ENCODE assay signal across 27 mouse cellular contexts in genomic region chr10:93892551-93892950, GRCm38 (mm10). TPM values are rescaled to one million over a fixed set of nuclear protein-coding genes. Genes with fewer than 3 reads are reported as not detected.
DNase-seq lines count a peak whose midpoint lies in the region; ATAC-seq and TF ChIP-seq lines count a peak whose summit lies in the region.
"Had no signal": no experiment of that assay in that cellular context is flagged by ENCODE, and none has a peak within 500 bp of the region (broad histone marks: within the 10 kb centered on the region; RNA-seq: fewer than 3 reads in every experiment).

No protein-coding gene starts in this region.

- H3K4me3 ChIP-seq in bone marrow, adult 2 months (replicated peaks; ENCODE audit: control insufficient read depth, low read depth, low read length) = no peak overlapping the region
- H3K4me3 ChIP-seq in liver, embryonic 13.5 days (replicated peaks) = no peak overlapping the region
- H3K4me3 ChIP-seq in liver, embryonic 16.5 days (ENCODE audit: low read depth, low read length) = no peak overlapping the region
- H3K4me3 ChIP-seq: embryonic facial prominence, embryonic 13.5 days; erythroblast, embryonic 14.5 days; forebrain, embryonic 12.5 days; forebrain, embryonic 15.5 days; heart, adult 2 months; heart, embryonic 12.5 days; heart, embryonic 15.5 days had no signal

- H3K4me2 ChIP-seq in liver, embryonic 13.5 days = peak overlapping the region; percentile 25; the same call in 1 of the 2 replicates
- H3K4me2 ChIP-seq in liver, embryonic 16.5 days (ENCODE audit: low read depth, low read length) = no peak overlapping the region
- H3K4me2 ChIP-seq: embryonic facial prominence, embryonic 13.5 days; forebrain, embryonic 12.5 days; forebrain, embryonic 15.5 days; heart, embryonic 12.5 days; heart, embryonic 15.5 days; hindbrain, embryonic 14.5 days had no signal

- H3K9ac ChIP-seq in liver, embryonic 13.5 days = peak overlapping the region; percentile 15; the same call in 1 of the 2 replicates
- H3K9ac ChIP-seq in liver, embryonic 16.5 days (ENCODE audit: low read depth, low read length) = no peak overlapping the region
- H3K9ac ChIP-seq: embryonic facial prominence, embryonic 13.5 days; forebrain, embryonic 12.5 days; forebrain, embryonic 15.5 days; heart, embryonic 12.5 days; heart, embryonic 15.5 days; hindbrain, embryonic 14.5 days had no signal

- TF ChIP-seq CTCF in bone marrow, adult 2 months (IDR thresholded peaks at IDR 0.05; ENCODE audit: control insufficient read depth, insufficient read depth, low read length) = no peak

- no peaks in the 10 kb centered on the region for H3K27me3 ChIP-seq in liver, embryonic 13.5 days
- no peaks in the 10 kb centered on the region for H3K27me3 ChIP-seq in liver, embryonic 16.5 days (ENCODE audit: control insufficient read depth, insufficient read depth, low read depth, low read length)
- H3K27me3 ChIP-seq: embryonic facial prominence, embryonic 13.5 days; forebrain, embryonic 12.5 days; forebrain, embryonic 15.5 days; heart, embryonic 12.5 days; heart, embryonic 15.5 days had no signal

- peak overlapping the region; percentile 38 for H3K27ac ChIP-seq in bone marrow, adult 2 months (ENCODE audit: control insufficient read depth, insufficient read depth, low read depth, low read length, poor library complexity)
- peak overlapping the region; percentile 97 for H3K27ac ChIP-seq in liver, embryonic 13.5 days
- H3K27ac ChIP-seq in liver, embryonic 16.5 days (ENCODE audit: low read length) = peak overlapping the region; percentile 94
- H3K27ac ChIP-seq: embryonic facial prominence, embryonic 13.5 days; forebrain, embryonic 12.5 days; forebrain, embryonic 15.5 days; heart, adult 2 months; heart, embryonic 15.5 days; hindbrain, embryonic 14.5 days; hindbrain, postnatal 0 days had no signal

- no peak for TF ChIP-seq POLR2A in bone marrow, adult 2 months (IDR thresholded peaks at IDR 0.05; ENCODE audit: borderline replicate concordance, control insufficient read depth, low read depth, low read length)

- H3K4me1 ChIP-seq in bone marrow, adult 2 months (ENCODE audit: control insufficient read depth, insufficient read depth, low read length) = no peaks in the 10 kb centered on the region; the same call in 1 of the 2 replicates
- H3K4me1 ChIP-seq in liver, embryonic 13.5 days (replicated peaks) = peaks cover 62% of the 10 kb centered on the region
- H3K4me1 ChIP-seq in liver, embryonic 16.5 days (ENCODE audit: control insufficient read depth, low read depth, low read length) = peaks cover 27% of the 10 kb centered on the region

- peaks cover 8% of the 10 kb centered on the region; the same call in 1 of the 2 replicates for H3K36me3 ChIP-seq in liver, embryonic 13.5 days
- no peaks in the 10 kb centered on the region for H3K36me3 ChIP-seq in liver, embryonic 16.5 days (ENCODE audit: control insufficient read depth, insufficient read depth)
- H3K36me3 ChIP-seq: embryonic facial prominence, embryonic 13.5 days; forebrain, embryonic 12.5 days; forebrain, embryonic 15.5 days; heart, embryonic 12.5 days; heart, embryonic 15.5 days had no signal

- WGBS in bone marrow, adult 2 months = 80% methylated on average over 4 of the region's 4 CpGs
- 34% methylated on average over 4 of the region's 4 CpGs for WGBS in liver, embryonic 13.5 days (ENCODE audit: insufficient replicate concordance)
- 50% methylated on average over 4 of the region's 4 CpGs for WGBS in liver, embryonic 16.5 days (ENCODE audit: insufficient replicate concordance)

- ATAC-seq in liver, embryonic 13.5 days (ENCODE audit: low read depth) = peak; percentile 72
- ATAC-seq in liver, embryonic 16.5 days (ENCODE audit: low read depth) = peak; percentile 44
- ATAC-seq: CD4-positive, CD25-positive, alpha-beta regulatory T cell, adult 4 months; forebrain, embryonic 15.5 days; hindbrain, postnatal 0 days; inflammation-experienced regulatory T-cells, adult 6 months had no signal

- H3K9me3 ChIP-seq in liver, embryonic 13.5 days (replicated peaks) = no peaks in the 10 kb centered on the region
- no peaks in the 10 kb centered on the region for H3K9me3 ChIP-seq in liver, embryonic 16.5 days (replicated peaks; ENCODE audit: control insufficient read depth, low read length)
- H3K9me3 ChIP-seq: embryonic facial prominence, embryonic 13.5 days; forebrain, embryonic 12.5 days; forebrain, embryonic 15.5 days; heart, embryonic 12.5 days; heart, embryonic 15.5 days had no signal

- peak; percentile 74 for DNase-seq in liver
- DNase-seq in liver, embryonic 13.5 days = no peak
- no peak for DNase-seq in urinary bladder, postnatal 36 days (ENCODE audit: low spot score in 2 of 2)
- no peak for DNase-seq in spleen, postnatal 36 days (ENCODE audit: low spot score in 2 of 2)
- DNase-seq in right cerebral cortex, adult 2 months (ENCODE audit: low spot score in 2 of 2) = no peak
- DNase-seq: adrenal gland, postnatal 10 days; adrenal gland, postnatal 36 days; cerebellum, adult 11 months; cerebellum, adult 2 months; cerebellum, adult 9-11 months; cerebellum, postnatal 25 days; gastrocnemius, postnatal 25 days; heart, adult 2 months; heart, postnatal 10 days; heart, postnatal 4 days had no signal

RNA-seq across cellular contexts. Expression of gene Metap2, which starts 4.3 kb away (rescaled TPM):
- polyA plus RNA-seq in bone marrow, adult 2 months (2011; ENCODE audit: insufficient read depth, insufficient read length, low replicate concordance, missing spikeins) = 963 and 1,559 TPM in 2 replicates
- 249 and 304 TPM in 2 replicates for polyA plus RNA-seq in liver, embryonic 13.5 days (2015; fragmentation: Nextera tagmentation; extraction: Ambion mirVana)
- 161 TPM in 2 replicates for polyA plus RNA-seq in liver, embryonic 16.5 days (2015; fragmentation: Nextera tagmentation; extraction: Ambion mirVana)

Comparison
In these comparisons a context has a peak if more than half of its experiments do, and no peak if none do; other contexts are left out.
1. H3K27ac ChIP-seq: peak in every context shown above with its lines; median percentile 97 in liver, embryonic 13.5 days; 94 in liver, embryonic 16.5 days; 38 in bone marrow, adult 2 months.